Mouse (Mus musculus) kidney, postnatal 0 days (tissue): ENCODE results near the gene Zfp579. TPM values are rescaled to one million over a fixed set of nuclear protein-coding genes. Genes with fewer than 3 reads are reported as not detected.

ENCODE experiments used
- ATAC-seq: fragments of 200-750 bp; cut with Nextera tagmentation; replicated peaks from 2 replicates; pipeline ENCODE4 v1.8.0; 2017; ENCODE audit warnings: low read depth, moderate number of reproducible peaks, moderate TSS enrichment, moderate library complexity; ENCODE audit not compliant: low FRiP score
- DNase-seq: peaks from one replicate; pipeline ENCODE4 v3.0.0-alpha.2; 2016; ENCODE audit warnings: low spot score
- H3K27ac ChIP-seq: fragments of 300-500 bp; sonication (generic); 2 replicates; pipeline ENCODE4 v1.5.1; 2014; ENCODE audit warnings: mild to moderate bottlenecking
- H3K27me3 ChIP-seq: fragments of 300-500 bp; sonication (generic); 2 replicates; pipeline ENCODE4 v1.6.1; 2014; ENCODE audit warnings: low read length, mixed read lengths; ENCODE audit not compliant: insufficient read depth
- H3K36me3 ChIP-seq: fragments of 300-500 bp; sonication (generic); 2 replicates; pipeline ENCODE4 v1.6.1; 2014; ENCODE audit warnings: low read length, mixed read lengths; ENCODE audit not compliant: insufficient read depth
- H3K4me1 ChIP-seq: fragments of 300-500 bp; sonication (generic); replicated peaks from 2 replicates; pipeline ENCODE4 v1.6.1; 2014; ENCODE audit warnings: antibody characterized with exemption, low read length, mixed read lengths; ENCODE audit not compliant: insufficient read depth
- H3K4me2 ChIP-seq: fragments of 300-500 bp; sonication (generic); 2 replicates; pipeline ENCODE4 v1.6.1; 2014; ENCODE audit warnings: mild to moderate bottlenecking, low read length, moderate library complexity, mixed read lengths
- H3K4me3 ChIP-seq: fragments of 300-500 bp; sonication (generic); replicated peaks from 2 replicates; pipeline ENCODE4 v1.5.1; 2014; ENCODE audit warnings: low read depth, low read length
- H3K9ac ChIP-seq: fragments of 300-500 bp; sonication (generic); 2 replicates; pipeline ENCODE4 v1.6.1; 2014; ENCODE audit warnings: low read depth, low read length
- H3K9me3 ChIP-seq: fragments of 300-500 bp; sonication (generic); replicated peaks from 2 replicates; pipeline ENCODE4 v1.6.1; 2016; ENCODE audit warnings: low read length, inconsistent platforms, mixed read lengths
- CTCF ChIP-seq: IDR thresholded peaks from 2 replicates; pipeline ENCODE4 v1.5.1; 2016; ENCODE audit warnings: antibody characterized with exemption, low read depth, mild to moderate bottlenecking, moderate library complexity
- WGBS: fragments of 180-500 bp; shearing (Covaris S2); extraction: QIAGEN DNeasy Blood & Tissue Kit; methylation state at CpG from one replicate; pipeline ENCODE4 v1.1.7; 2014; 5-methylcytosine and 5-hydroxymethylcytosine counted together
- polyA plus RNA-seq: library from polyadenylated mRNA; unstranded; fragments of >200 nt; fragmentation: Nextera tagmentation; extraction: Ambion mirVana; gene quantifications from 2 replicates; pipeline ENCODE4 v1.2.1, GENCODE M21; 2015

Zfp579 gene
- polyA plus RNA-seq, 1 experiment from 2014 or later = 21.3 TPM

DNA sequence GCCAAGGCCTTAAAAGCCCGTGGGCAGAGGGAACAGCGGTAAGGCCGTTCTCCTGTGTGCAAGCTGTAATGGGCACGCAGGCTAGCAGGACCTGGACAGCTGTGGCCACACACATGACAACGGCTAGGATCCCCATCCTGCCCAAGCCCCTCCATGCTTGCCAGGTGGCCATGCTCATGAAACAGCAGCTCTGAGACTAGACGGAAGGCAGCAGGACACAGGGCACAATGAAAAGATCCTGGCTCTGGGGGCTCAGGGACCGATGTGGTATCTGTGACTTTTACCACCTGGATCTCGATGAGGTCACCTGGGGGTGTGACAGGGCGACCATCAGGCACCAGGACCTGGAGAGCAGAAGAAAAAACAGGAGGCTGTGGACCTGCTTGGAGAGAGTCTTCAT, 40.2 kb upstream of the Zfp579 start:
- no peak overlapping the region for H3K27ac ChIP-seq
- H3K27me3 ChIP-seq = no peaks in the 10 kb centered on the region
- H3K36me3 ChIP-seq = peaks cover 44% of the 10 kb centered on the region
- peaks cover 5% of the 10 kb centered on the region for H3K9me3 ChIP-seq
- H3K4me3 ChIP-seq = no peak overlapping the region
- 0 out of 2 replicates have a peak, but pooled peaks cover 3% of the 10 kb centered on the region for H3K4me1 ChIP-seq
- WGBS = 94% methylated on average over 9 of the region's 9 CpGs
- ATAC-seq (no peak), DNase-seq (no peak)
- TF ChIP-seq CTCF = no peak
- no peak overlapping the region for H3K9ac ChIP-seq
- no peak overlapping the region for H3K4me2 ChIP-seq

- Histone ChIP-seq H3K36me3 (peaks cover 49% of the 10 kb centered on the region), H3K4me3 (no peak overlapping the region), H3K4me1 (0 out of 2 replicates have a peak, but pooled peaks cover 3% of the 10 kb centered on the region), H3K27me3 (no peaks in the 10 kb centered on the region), H3K4me2 (no peak overlapping the region), H3K9me3 (peaks cover 10% of the 10 kb centered on the region), H3K27ac (no peak overlapping the region), H3K9ac (no peak overlapping the region)
- DNase-seq = no peak
- no peak for TF ChIP-seq CTCF
- WGBS = 96% methylated on average over 17 of the region's 17 CpGs
- no peak for ATAC-seq
These were observed 39.7 kb upstream of the Zfp579 start for GRCm38 (mm10) chr7:5035628-5036027.

- TF ChIP-seq CTCF = no peak
- H3K9me3 ChIP-seq = peaks cover 19% of the 10 kb centered on the region
- ATAC-seq (no peak), DNase-seq (no peak)
- H3K36me3 ChIP-seq = peaks cover 66% of the 10 kb centered on the region
- H3K4me2 ChIP-seq = no peak within 1 kb of the TSS
- no peak within 1 kb of the TSS for H3K27ac ChIP-seq
- H3K9ac ChIP-seq = no peak within 1 kb of the TSS
- H3K4me1 ChIP-seq = 0 out of 2 replicates have a peak, but pooled peaks cover 3% of the 10 kb centered on the region
- no peaks in the 10 kb centered on the region for H3K27me3 ChIP-seq
- no peak within 1 kb of the TSS for H3K4me3 ChIP-seq
- 94% methylated on average over 3 of the region's 3 CpGs for WGBS
These were observed 37.9 kb upstream of the Zfp579 start, which contains the start of gene 4632433K11Rik for GRCm38 (mm10) chr7:5033818-5034217. Gene 4632433K11Rik (plus strand): TSS chr7:5034118.

DNA sequence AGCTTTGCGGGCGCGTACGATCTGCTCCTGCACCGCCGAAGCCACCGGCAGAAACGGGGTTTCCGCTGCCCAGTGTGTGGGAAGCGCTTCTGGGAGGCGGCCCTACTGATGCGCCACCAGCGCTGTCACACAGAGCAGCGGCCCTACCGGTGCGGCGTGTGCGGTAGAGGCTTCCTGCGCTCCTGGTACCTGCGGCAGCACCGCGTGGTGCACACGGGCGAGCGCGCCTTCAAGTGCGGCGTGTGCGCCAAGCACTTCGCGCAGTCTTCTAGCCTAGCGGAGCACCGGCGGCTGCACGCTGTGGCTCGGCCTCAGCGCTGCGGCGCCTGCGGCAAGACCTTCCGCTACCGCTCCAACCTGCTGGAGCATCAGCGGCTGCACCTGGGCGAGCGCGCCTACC, 35.5 kb upstream of the Zfp579 start:
- no peak overlapping the region for H3K27ac ChIP-seq
- H3K4me1 ChIP-seq = no peaks in the 10 kb centered on the region
- H3K27me3 ChIP-seq = no peaks in the 10 kb centered on the region
- peaks cover 19% of the 10 kb centered on the region for H3K9me3 ChIP-seq
- H3K36me3 ChIP-seq = peaks cover 71% of the 10 kb centered on the region
- WGBS = 85% methylated on average over 41 of the region's 46 CpGs
- TF ChIP-seq CTCF = no peak
- H3K4me3 ChIP-seq = no peak overlapping the region
- DNase-seq = no peak
- ATAC-seq = no peak
- H3K9ac ChIP-seq = no peak overlapping the region
- no peak overlapping the region for H3K4me2 ChIP-seq

DNA sequence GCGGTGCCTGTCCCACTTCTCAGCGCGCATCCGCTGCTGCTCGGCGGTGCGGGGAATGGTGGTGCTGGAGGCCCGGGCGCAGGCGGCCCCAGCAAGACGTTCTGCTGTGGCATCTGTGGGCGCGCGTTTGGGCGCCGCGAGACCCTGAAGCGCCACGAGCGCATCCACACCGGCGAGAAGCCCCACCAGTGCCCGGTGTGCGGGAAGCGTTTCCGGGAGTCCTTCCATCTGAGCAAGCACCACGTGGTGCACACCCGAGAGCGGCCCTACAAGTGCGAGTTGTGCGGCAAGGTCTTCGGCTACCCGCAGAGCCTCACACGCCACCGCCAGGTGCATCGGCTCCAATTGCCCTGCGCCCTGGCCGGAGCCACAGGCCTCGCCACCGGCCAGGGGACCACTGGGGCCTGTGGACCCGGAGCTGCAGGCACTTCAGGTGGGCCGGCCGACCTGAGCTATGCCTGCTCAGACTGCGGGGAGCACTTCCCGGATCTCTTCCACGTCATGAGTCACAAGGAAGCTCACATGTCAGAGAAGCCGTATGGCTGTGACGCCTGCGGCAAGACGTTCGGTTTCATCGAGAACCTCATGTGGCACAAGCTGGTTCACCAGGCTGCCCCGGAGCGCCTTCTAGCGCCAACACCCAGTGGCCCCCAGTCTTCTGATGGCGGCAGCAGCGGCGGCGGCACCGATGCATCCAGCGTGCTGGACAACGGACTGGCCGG, 34.8 kb upstream of the Zfp579 start:
- no peaks in the 10 kb centered on the region for H3K4me1 ChIP-seq
- no peaks in the 10 kb centered on the region for H3K27me3 ChIP-seq
- H3K9me3 ChIP-seq = peaks cover 19% of the 10 kb centered on the region
- DNase-seq (no peak), ATAC-seq (no peak)
- no peak overlapping the region for H3K4me2 ChIP-seq
- H3K36me3 ChIP-seq = peaks cover 68% of the 10 kb centered on the region
- no peak for TF ChIP-seq CTCF
- WGBS = 89% methylated on average over 63 of the region's 63 CpGs
- no peak overlapping the region for H3K27ac ChIP-seq
- no peak overlapping the region for H3K9ac ChIP-seq
- no peak overlapping the region for H3K4me3 ChIP-seq

DNA sequence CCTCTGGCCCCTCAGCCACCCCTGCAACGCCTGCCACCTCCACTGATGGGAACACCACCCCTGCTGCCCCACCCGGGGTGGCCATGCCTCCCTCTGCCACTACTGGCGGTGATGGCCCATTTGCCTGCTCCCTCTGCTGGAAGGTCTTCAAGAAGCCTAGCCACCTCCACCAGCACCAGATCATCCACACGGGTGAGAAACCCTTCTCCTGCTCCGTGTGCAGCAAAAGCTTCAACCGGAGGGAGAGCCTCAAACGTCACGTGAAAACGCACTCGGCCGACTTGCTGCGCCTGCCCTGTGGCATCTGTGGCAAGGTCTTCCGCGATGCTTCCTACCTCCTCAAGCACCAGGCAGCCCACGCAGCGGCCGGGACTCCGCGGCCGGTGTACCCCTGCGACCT, 34.0 kb upstream of the Zfp579 start:
- peaks cover 19% of the 10 kb centered on the region for H3K9me3 ChIP-seq
- 92% methylated on average over 21 of the region's 21 CpGs for WGBS
- H3K27ac ChIP-seq = no peak overlapping the region
- no peak for ATAC-seq
- no peak overlapping the region for H3K4me2 ChIP-seq
- no peak overlapping the region for H3K4me3 ChIP-seq
- H3K4me1 ChIP-seq = no peaks in the 10 kb centered on the region
- no peak for TF ChIP-seq CTCF
- H3K36me3 ChIP-seq = peaks cover 63% of the 10 kb centered on the region
- H3K9ac ChIP-seq = no peak overlapping the region
- no peak for DNase-seq
- no peaks in the 10 kb centered on the region for H3K27me3 ChIP-seq
